Mouse (Mus musculus) forebrain, embryonic 14.5 days (tissue): ENCODE measurements around the gene Melk. TPM values are rescaled to one million over a fixed set of nuclear protein-coding genes. Genes with fewer than 3 reads are reported as not detected.

Source experiments
- ATAC-seq: fragments of 200-750 bp; cut with Nextera tagmentation; 2 replicates; pipeline ENCODE4 v1.8.0; 2017; ENCODE audit warnings: mild to moderate bottlenecking, moderate library complexity
- DNase-seq: peaks from one replicate; pipeline ENCODE4 v3.0.0-alpha.2; 2015; ENCODE audit warnings: low spot score
- H3K27ac ChIP-seq: fragments of 300-500 bp; sonication (generic); 2 replicates; pipeline ENCODE4 v1.5.1; 2014; ENCODE audit warnings: low read depth, mild to moderate bottlenecking, control low read depth, low read length, moderate library complexity
- H3K27me3 ChIP-seq: fragments of 300-500 bp; sonication (generic); replicated peaks from 2 replicates; pipeline ENCODE4 v1.6.1; 2014; ENCODE audit warnings: low read length, control low read depth, mixed read lengths; ENCODE audit not compliant: control insufficient read depth, insufficient read depth
- H3K36me3 ChIP-seq: fragments of 300-500 bp; sonication (generic); 2 replicates; pipeline ENCODE4 v1.6.1; 2014; ENCODE audit warnings: low read length, control low read depth; ENCODE audit not compliant: control insufficient read depth, insufficient read depth
- H3K4me1 ChIP-seq: fragments of 300-500 bp; sonication (generic); 2 replicates; pipeline ENCODE4 v1.6.1; 2014; ENCODE audit warnings: antibody characterized with exemption, low read length, control low read depth; ENCODE audit not compliant: control insufficient read depth, insufficient read depth
- H3K4me2 ChIP-seq: fragments of 300-500 bp; sonication (generic); 2 replicates; pipeline ENCODE4 v1.6.1; 2014; ENCODE audit warnings: mild to moderate bottlenecking, control low read depth, low read length
- H3K4me3 ChIP-seq: fragments of 300-500 bp; sonication (generic); 2 replicates; pipeline ENCODE4 v1.5.1; 2014; ENCODE audit warnings: low read depth, low read length, control low read depth
- H3K9ac ChIP-seq: fragments of 300-500 bp; sonication (generic); 2 replicates; pipeline ENCODE4 v1.6.1; 2014; ENCODE audit warnings: mild to moderate bottlenecking, low read length, control low read depth, moderate library complexity
- H3K9me3 ChIP-seq: fragments of 300-500 bp; sonication (generic); replicated peaks from 2 replicates; pipeline ENCODE4 v1.6.1; 2016; ENCODE audit warnings: low read length, control low read depth, mixed read lengths; ENCODE audit not compliant: control insufficient read depth
- WGBS: fragments of 180-500 bp; shearing (Covaris S2); extraction: QIAGEN DNeasy Blood & Tissue Kit; methylation state at CpG from one replicate; pipeline ENCODE4 v1.1.7; 2014; 5-methylcytosine and 5-hydroxymethylcytosine counted together
- polyA plus RNA-seq: library from polyadenylated mRNA; unstranded; fragments of >200 nt; fragmentation: Nextera tagmentation; extraction: Ambion mirVana; gene quantifications from 2 replicates; pipeline ENCODE4 v1.2.1, GENCODE M21; 2014

Gene Melk
- polyA plus RNA-seq, result 21.8 and 24.3 TPM in 2 replicates

- no peaks in the 10 kb centered on the region for H3K36me3 ChIP-seq
- peak within 1 kb of the TSS; percentile 64 for H3K4me3 ChIP-seq
- under 1% methylated on average over 41 of the region's 41 CpGs for WGBS
- 0 out of 2 replicates have a peak, but pooled peaks cover 3% of the 10 kb centered on the region for H3K4me1 ChIP-seq
- no peaks in the 10 kb centered on the region for H3K9me3 ChIP-seq
- H3K4me2 ChIP-seq, result peak within 1 kb of the TSS; percentile 67
- no peak within 1 kb of the TSS for H3K27ac ChIP-seq
- DNase-seq, result peak; percentile 86
- peak; percentile 88 for ATAC-seq
- H3K27me3 ChIP-seq, result no peaks in the 10 kb centered on the region
- peak within 1 kb of the TSS; percentile 68 for H3K9ac ChIP-seq
Measured at GRCm38 (mm10) chr4:44300781-44301750, at the start of gene Melk. Melk (plus strand) TSS chr4:44300876.

GRCm38 (mm10) chr4:44251521-44251920, 49.2 kb upstream of the Melk start:
- H3K36me3 ChIP-seq, result no peaks in the 10 kb centered on the region
- H3K4me2 ChIP-seq, result no peak overlapping the region
- DNase-seq, result no peak
- ATAC-seq, result no peak
- 83% methylated on average over 5 of the region's 5 CpGs for WGBS
- no peak overlapping the region for H3K27ac ChIP-seq
- no peaks in the 10 kb centered on the region for H3K27me3 ChIP-seq
- H3K4me3 ChIP-seq, result no peak overlapping the region
- H3K4me1 ChIP-seq, result peaks cover 20% of the 10 kb centered on the region
- no peak overlapping the region for H3K9ac ChIP-seq
- no peaks in the 10 kb centered on the region for H3K9me3 ChIP-seq

GRCm38 (mm10) chr4:44251966-44252916, 48.4 kb upstream of the Melk start:
- Histone ChIP-seq H3K4me1 (peaks cover 16% of the 10 kb centered on the region), H3K36me3 (no peaks in the 10 kb centered on the region), H3K9me3 (no peaks in the 10 kb centered on the region), H3K27me3 (no peaks in the 10 kb centered on the region), H3K4me2 (0 out of 2 replicates have a peak overlapping the region, but pooled peaks have one; percentile 5), H3K9ac (no peak overlapping the region), H3K27ac (no peak overlapping the region), H3K4me3 (no peak overlapping the region)
- WGBS, result 10% methylated on average over 13 of the region's 13 CpGs
- ATAC-seq, result no peak
- DNase-seq, result no peak

GRCm38 (mm10) chr4:44253191-44253590, 47.5 kb upstream of the Melk start:
- no peak overlapping the region for H3K4me2 ChIP-seq
- H3K4me1 ChIP-seq, result peaks cover 8% of the 10 kb centered on the region
- H3K4me3 ChIP-seq, result no peak overlapping the region
- H3K9ac ChIP-seq, result no peak overlapping the region
- no peak overlapping the region for H3K27ac ChIP-seq
- H3K9me3 ChIP-seq, result no peaks in the 10 kb centered on the region
- ATAC-seq, result no peak
- 10% methylated on average over 6 of the region's 6 CpGs for WGBS
- no peak for DNase-seq
- no peaks in the 10 kb centered on the region for H3K27me3 ChIP-seq
- no peaks in the 10 kb centered on the region for H3K36me3 ChIP-seq

GRCm38 (mm10) chr4:44254579-44254978, 46.1 kb upstream of the Melk start:
- Histone ChIP-seq H3K9me3 (no peaks in the 10 kb centered on the region), H3K9ac (no peak overlapping the region), H3K4me1 (peaks cover 8% of the 10 kb centered on the region), H3K4me2 (no peak overlapping the region), H3K27ac (no peak overlapping the region), H3K4me3 (no peak overlapping the region), H3K27me3 (no peaks in the 10 kb centered on the region), H3K36me3 (no peaks in the 10 kb centered on the region)
- WGBS, result 80% methylated on average over 5 of the region's 5 CpGs
- DNase-seq, result no peak
- ATAC-seq, result no peak

GRCm38 (mm10) chr4:44259126-44259525, 41.5 kb upstream of the Melk start:
- no peak overlapping the region for H3K9ac ChIP-seq
- no peaks in the 10 kb centered on the region for H3K27me3 ChIP-seq
- no peaks in the 10 kb centered on the region for H3K9me3 ChIP-seq
- no peak for ATAC-seq
- H3K27ac ChIP-seq, result no peak overlapping the region
- 65% methylated on average over 4 of the region's 4 CpGs for WGBS
- no peaks in the 10 kb centered on the region for H3K4me1 ChIP-seq
- H3K4me2 ChIP-seq, result no peak overlapping the region
- no peak for DNase-seq
- no peak overlapping the region for H3K4me3 ChIP-seq
- H3K36me3 ChIP-seq, result no peaks in the 10 kb centered on the region

- Histone ChIP-seq H3K36me3 (no peaks in the 10 kb centered on the region), H3K27me3 (no peaks in the 10 kb centered on the region), H3K9ac (no peak overlapping the region), H3K4me3 (no peak overlapping the region), H3K4me2 (no peak overlapping the region), H3K4me1 (no peaks in the 10 kb centered on the region), H3K27ac (no peak overlapping the region), H3K9me3 (no peaks in the 10 kb centered on the region)
- WGBS, result 4% methylated on average over 10 of the region's 10 CpGs
- peak; percentile 54 for DNase-seq
- ATAC-seq, result no peak
Measured at GRCm38 (mm10) chr4:44260244-44260643, 40.4 kb upstream of the Melk start.

- Histone ChIP-seq H3K9me3 (no peaks in the 10 kb centered on the region), H3K27me3 (no peaks in the 10 kb centered on the region), H3K4me3 (no peak overlapping the region), H3K36me3 (no peaks in the 10 kb centered on the region), H3K27ac (no peak overlapping the region), H3K9ac (no peak overlapping the region), H3K4me1 (no peaks in the 10 kb centered on the region), H3K4me2 (no peak overlapping the region)
- no peak for DNase-seq
- WGBS, result 86% methylated on average over 3 of the region's 3 CpGs
- no peak for ATAC-seq
Measured at GRCm38 (mm10) chr4:44265500-44265899, 35.2 kb upstream of the Melk start.
